In the genomic region with DNA sequence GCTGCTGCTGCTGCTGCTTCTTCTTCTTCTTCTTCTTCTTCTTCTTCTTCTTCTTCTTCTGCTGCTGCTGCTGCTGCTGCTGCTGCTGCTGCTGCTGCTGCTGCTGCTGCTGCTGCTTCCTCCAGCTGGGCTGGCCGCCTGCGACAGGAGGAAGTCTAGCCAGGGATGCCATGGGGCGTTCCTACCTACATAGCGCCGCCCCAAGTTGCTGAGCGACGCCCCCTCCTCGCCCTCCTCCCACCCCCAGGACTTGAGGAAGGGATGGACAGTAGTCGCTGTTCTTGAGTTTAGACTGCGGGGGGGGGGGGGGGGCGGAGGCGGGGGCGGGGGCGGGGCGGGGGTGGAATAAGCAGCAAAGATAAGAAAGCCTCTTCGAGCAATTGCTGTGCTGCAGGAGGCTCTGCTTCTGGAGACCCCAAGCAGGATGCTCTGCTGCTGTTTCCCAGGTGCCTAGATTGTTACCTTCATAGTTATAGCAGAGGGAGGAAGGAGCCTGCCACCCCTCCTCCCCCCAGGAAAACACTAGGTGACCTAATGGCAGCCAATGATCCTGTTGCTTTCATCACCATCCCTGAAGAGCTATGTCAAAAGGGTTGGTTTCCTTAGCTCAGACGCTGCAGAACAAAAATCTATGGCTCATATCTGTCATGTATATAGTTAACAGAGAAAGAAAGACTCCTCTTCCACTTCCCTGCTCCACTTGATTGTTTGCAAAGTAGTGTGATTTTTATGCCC, we compare ENCODE assay signal across 8 mouse cellular contexts. TPM values are rescaled to one million over a fixed set of nuclear protein-coding genes. Genes with fewer than 3 reads are reported as not detected.
A peak's percentile ranks its signal among the peaks of the same experiment; 100 is the strongest.
DNase-seq lines count a peak whose midpoint lies in the region; ATAC-seq lines count a peak whose summit lies in the region.

TSS of gene Gab3 (minus strand) at position 685 of the 735 bp plus-strand sequence.

- H3K27ac ChIP-seq in hindbrain, embryonic 13.5 days: peak within 1 kb of the TSS; percentile 23; the same call in 1 of the 2 replicates

- H3K4me2 ChIP-seq in hindbrain, embryonic 13.5 days: peak within 1 kb of the TSS; percentile 58

- WGBS in hindbrain, embryonic 13.5 days: 13% methylated on average over 6 of the region's 17 CpGs

- no peak for DNase-seq in cerebellum, adult 11 months
- peak; percentile 44 to 66 for DNase-seq in cerebellum, postnatal 10 days
- DNase-seq in frontal cortex, postnatal 10 days (ENCODE audit: low spot score in 2 of 2): peak; percentile 21
- DNase-seq in left cerebral cortex, adult 9 months (ENCODE audit: low spot score in 2 of 2): peak; percentile 8 to 14
- peak; percentile 51 to 64 for DNase-seq in right cerebral cortex, postnatal 10 days (ENCODE audit: low spot score in 2 of 2)

- no peaks in the 10 kb centered on the region for H3K36me3 ChIP-seq in hindbrain, embryonic 13.5 days
- H3K36me3 ChIP-seq in megakaryocyte, embryonic 14.5 days (replicated peaks; ENCODE audit: low read length): no peaks in the 10 kb centered on the region

- no peaks in the 10 kb centered on the region for H3K27me3 ChIP-seq in hindbrain, embryonic 13.5 days
- peaks cover 5% of the 10 kb centered on the region for H3K27me3 ChIP-seq in megakaryocyte, embryonic 14.5 days (replicated peaks)

- peak within 1 kb of the TSS; percentile 68 for H3K9ac ChIP-seq in hindbrain, embryonic 13.5 days

- peak; percentile 61; the same call in 1 of the 2 replicates for ATAC-seq in cerebellum, adult (ENCODE audit: insufficient number of reproducible peaks, low FRiP score, low TSS enrichment)
- ATAC-seq in hindbrain, embryonic 13.5 days (ENCODE audit: low FRiP score): peak; percentile 94

- no peaks in the 10 kb centered on the region for H3K9me3 ChIP-seq in hindbrain, embryonic 13.5 days
- no peaks in the 10 kb centered on the region for H3K9me3 ChIP-seq in megakaryocyte, embryonic 14.5 days

- peak within 1 kb of the TSS; percentile 49 for H3K4me3 ChIP-seq in hindbrain, embryonic 13.5 days
- H3K4me3 ChIP-seq in megakaryocyte, embryonic 14.5 days (replicated peaks): peak within 1 kb of the TSS; percentile 95

- H3K4me1 ChIP-seq in hindbrain, embryonic 13.5 days (replicated peaks): no peaks in the 10 kb centered on the region
- peaks cover 7% of the 10 kb centered on the region; the same call in 1 of the 2 replicates for H3K4me1 ChIP-seq in megakaryocyte, embryonic 14.5 days

RNA-seq across cellular contexts. Expression of gene Gab3, which starts in this region (rescaled TPM):
- 2.5 and 2.6 TPM in 2 replicates for polyA plus RNA-seq in hindbrain, embryonic 13.5 days (2015; fragmentation: Nextera tagmentation; extraction: Ambion mirVana)
- polyA plus RNA-seq in megakaryocyte, embryonic 14.5 days (2012; ENCODE audit: insufficient read depth, low replicate concordance): 0.41 TPM in 1 of 2 replicates, not detected in the other
